Mouse (Mus musculus) intestine, embryonic 14.5 days (tissue): ENCODE results near the gene 4930452B06Rik. TPM values are rescaled to one million over a fixed set of nuclear protein-coding genes. Genes with fewer than 3 reads are reported as not detected.
A peak's percentile ranks its signal among the peaks of the same experiment; 100 is the strongest.
"Not testable (repeated sequence)": the region's sequence is repeated elsewhere in the genome, so short reads cannot be mapped to it uniquely, and the experiment has no call there.

Source experiments
- ATAC-seq: fragments of 200-750 bp; cut with Nextera tagmentation; replicated peaks from 2 replicates; pipeline ENCODE4 v1.8.0; 2017; ENCODE audit warnings: low read depth, moderate number of reproducible peaks, moderate TSS enrichment, moderate library complexity; ENCODE audit not compliant: low FRiP score, low TSS enrichment
- DNase-seq: peaks from one replicate; pipeline ENCODE4 v3.0.0-alpha.2; 2018; ENCODE audit warnings: low spot score
- H3K27ac ChIP-seq: fragments of 300-500 bp; sonication (generic); 2 replicates; pipeline ENCODE4 v1.5.1; 2014; ENCODE audit warnings: low read depth, mild to moderate bottlenecking, control low read depth
- H3K27me3 ChIP-seq: fragments of 300-500 bp; sonication (generic); replicated peaks from 2 replicates; pipeline ENCODE4 v1.6.1; 2014; ENCODE audit warnings: low read length, control low read depth; ENCODE audit not compliant: control insufficient read depth, insufficient read depth
- H3K36me3 ChIP-seq: fragments of 300-500 bp; sonication (generic); 2 replicates; pipeline ENCODE4 v1.6.1; 2014; ENCODE audit warnings: low read length, control low read depth; ENCODE audit not compliant: control insufficient read depth, insufficient read depth
- H3K4me1 ChIP-seq: fragments of 300-500 bp; sonication (generic); replicated peaks from 2 replicates; pipeline ENCODE4 v1.6.1; 2014; ENCODE audit warnings: low read length, control low read depth, mixed read lengths; ENCODE audit not compliant: control insufficient read depth, insufficient read depth
- H3K4me2 ChIP-seq: fragments of 300-500 bp; sonication (generic); 2 replicates; pipeline ENCODE4 v1.6.1; 2014; ENCODE audit warnings: low read length
- H3K4me3 ChIP-seq: fragments of 300-500 bp; sonication (generic); 2 replicates; pipeline ENCODE4 v1.5.1; 2014; ENCODE audit warnings: low read depth, low read length, control low read depth, mixed read lengths
- H3K9ac ChIP-seq: fragments of 300-500 bp; sonication (generic); 2 replicates; pipeline ENCODE4 v1.6.1; 2014; ENCODE audit warnings: mild to moderate bottlenecking, low read length
- H3K9me3 ChIP-seq: fragments of 300-500 bp; sonication (generic); 2 replicates; pipeline ENCODE4 v1.6.1; 2016; ENCODE audit warnings: low read length, control low read depth; ENCODE audit not compliant: control insufficient read depth
- WGBS: fragments of 180-500 bp; shearing (Covaris S2); extraction: QIAGEN DNeasy Blood & Tissue Kit; methylation state at CpG from one replicate; pipeline ENCODE4 v1.1.7; 2014; 5-methylcytosine and 5-hydroxymethylcytosine counted together
- polyA plus RNA-seq: library from polyadenylated mRNA; unstranded; fragments of >200 nt; fragmentation: Nextera tagmentation; extraction: Ambion mirVana; gene quantifications from 2 replicates; pipeline ENCODE4 v1.2.1, GENCODE M21; 2014

The 4930452B06Rik gene
- polyA plus RNA-seq, 1 experiment from 2014 or later: 9.4 TPM

DNA sequence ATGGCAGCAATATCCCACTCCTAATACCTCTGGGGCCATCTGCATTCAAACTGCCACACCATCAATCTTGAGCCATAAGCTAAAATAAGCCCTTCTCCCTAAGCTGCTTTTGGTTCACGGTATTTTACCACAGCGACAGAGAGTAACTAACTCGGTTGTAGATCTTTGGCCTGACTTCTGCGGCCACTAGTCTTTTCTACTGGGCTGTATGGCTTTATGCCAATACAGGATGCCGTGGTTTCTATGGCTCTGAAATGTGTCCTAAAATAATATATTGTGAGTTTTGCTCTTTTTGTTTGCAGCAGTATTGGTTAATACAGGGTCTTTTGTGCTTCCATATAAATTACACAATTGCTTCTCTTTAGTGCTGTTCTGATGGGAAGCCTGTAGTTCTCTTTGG, 37.6 kb downstream of the 4930452B06Rik start:
- no peak overlapping the region for H3K4me2 ChIP-seq
- no peaks in the 10 kb centered on the region for H3K27me3 ChIP-seq
- no peaks in the 10 kb centered on the region for H3K9me3 ChIP-seq
- WGBS: 85% methylated on average over 5 of the region's 5 CpGs
- no peak overlapping the region for H3K27ac ChIP-seq
- DNase-seq: no peak
- no peaks in the 10 kb centered on the region for H3K4me1 ChIP-seq
- H3K4me3 ChIP-seq: no peak overlapping the region
- no peak overlapping the region for H3K9ac ChIP-seq
- no peaks in the 10 kb centered on the region for H3K36me3 ChIP-seq
- no peak for ATAC-seq

DNA sequence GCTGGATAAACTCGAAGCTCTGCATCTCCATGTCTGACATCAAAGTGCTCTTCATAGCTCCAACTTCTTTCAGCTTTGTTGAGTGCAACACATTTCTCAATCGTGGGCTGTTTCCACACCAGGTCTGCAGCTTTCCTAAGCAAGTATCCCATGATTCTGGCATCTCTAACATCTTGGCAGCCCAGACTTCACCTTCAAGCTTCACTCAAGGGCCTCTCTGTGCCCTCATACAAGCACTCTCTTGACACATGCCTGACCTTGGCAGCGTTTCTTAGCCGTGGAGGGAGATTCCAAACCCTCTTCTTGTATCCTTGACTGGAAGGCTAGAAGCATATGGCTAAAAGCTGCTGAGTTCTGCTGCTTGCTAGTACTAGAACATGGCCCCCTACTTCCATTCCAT, 38.6 kb downstream of the 4930452B06Rik start:
- H3K9me3 ChIP-seq: no peaks in the 10 kb centered on the region
- no peak overlapping the region for H3K9ac ChIP-seq
- H3K4me1 ChIP-seq: no peaks in the 10 kb centered on the region
- ATAC-seq (no peak), DNase-seq (no peak)
- H3K27me3 ChIP-seq: no peaks in the 10 kb centered on the region
- H3K4me3 ChIP-seq: no peak overlapping the region
- no peaks in the 10 kb centered on the region for H3K36me3 ChIP-seq
- H3K27ac ChIP-seq: no peak overlapping the region
- 83% methylated on average over 4 of the region's 4 CpGs for WGBS
- no peak overlapping the region for H3K4me2 ChIP-seq

DNA sequence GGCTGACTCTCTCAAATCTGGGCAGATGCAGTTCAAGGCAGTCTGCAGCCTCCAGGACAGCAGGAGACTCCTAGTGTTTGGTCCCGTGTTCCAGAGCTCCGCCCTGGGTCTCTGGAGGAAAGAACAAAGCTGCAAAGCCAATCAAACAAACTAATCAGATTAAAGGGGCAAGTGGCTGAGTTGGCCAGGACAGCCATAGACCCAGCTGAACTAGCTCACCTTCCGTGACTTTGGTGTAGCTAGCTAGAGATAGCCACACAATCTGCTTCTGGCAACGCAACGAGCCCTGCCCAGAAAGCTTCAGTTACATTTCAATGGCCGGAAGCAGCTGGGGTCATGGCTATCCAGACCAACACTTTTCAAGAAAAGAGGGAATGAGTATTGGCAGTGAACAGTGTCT, 44.9 kb downstream of the 4930452B06Rik start:
- H3K4me3 ChIP-seq: no peak overlapping the region
- no peak overlapping the region for H3K9ac ChIP-seq
- 43% methylated on average over 6 of the region's 6 CpGs for WGBS
- no peaks in the 10 kb centered on the region for H3K4me1 ChIP-seq
- ATAC-seq (no peak), DNase-seq (no peak)
- no peaks in the 10 kb centered on the region for H3K27me3 ChIP-seq
- no peaks in the 10 kb centered on the region for H3K9me3 ChIP-seq
- no peak overlapping the region for H3K4me2 ChIP-seq
- H3K36me3 ChIP-seq: no peaks in the 10 kb centered on the region
- no peak overlapping the region for H3K27ac ChIP-seq

DNA sequence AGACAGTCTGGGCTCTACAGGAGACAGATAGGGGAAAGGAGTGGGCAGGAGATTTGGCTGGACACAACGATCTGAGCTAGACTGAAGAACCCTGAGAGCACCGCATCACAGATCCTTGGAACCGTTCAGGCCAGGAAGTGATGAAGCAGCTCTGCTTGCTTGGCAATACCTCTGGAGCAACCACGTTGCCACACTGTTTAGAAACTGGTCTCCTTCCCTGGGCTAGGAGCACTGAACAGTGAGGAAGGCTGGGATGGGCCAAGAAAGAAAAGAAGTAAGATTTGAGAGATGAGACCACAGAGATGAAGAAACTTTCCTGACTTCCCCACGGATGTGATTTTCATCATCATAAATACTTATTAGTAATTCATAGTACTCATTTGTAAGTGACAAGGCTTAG, 45.5 kb downstream of the 4930452B06Rik start:
- Histone ChIP-seq H3K9me3 (no peaks in the 10 kb centered on the region), H3K36me3 (no peaks in the 10 kb centered on the region), H3K27me3 (no peaks in the 10 kb centered on the region), H3K9ac (no peak overlapping the region), H3K27ac (no peak overlapping the region), H3K4me3 (no peak overlapping the region), H3K4me2 (no peak overlapping the region), H3K4me1 (no peaks in the 10 kb centered on the region)
- DNase-seq (no peak), ATAC-seq (no peak)
- 79% methylated on average over 5 of the region's 5 CpGs for WGBS

DNA sequence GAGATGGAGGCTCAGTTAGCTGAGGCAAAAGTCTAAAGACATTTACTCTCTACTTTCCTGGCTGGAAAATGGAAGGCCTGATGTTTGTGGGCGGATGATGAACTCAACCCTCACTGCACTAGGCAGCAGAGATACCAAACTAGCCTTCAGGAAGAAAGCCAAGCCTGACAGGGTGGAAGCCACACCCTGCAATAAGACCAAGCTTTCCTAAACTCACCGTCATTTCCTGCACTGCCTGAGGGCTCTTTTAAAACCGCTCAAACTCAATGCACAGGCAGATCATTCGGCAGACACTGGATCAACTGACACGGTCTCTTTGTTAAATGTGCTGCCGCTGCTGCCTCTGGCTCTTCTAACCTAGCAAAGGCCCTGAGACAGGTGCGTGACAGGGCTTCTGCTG, 50.4 kb downstream of the 4930452B06Rik start:
- ATAC-seq (no peak), DNase-seq (no peak)
- 69% methylated on average over 7 of the region's 7 CpGs for WGBS
- no peaks in the 10 kb centered on the region for H3K27me3 ChIP-seq
- H3K36me3 ChIP-seq: no peaks in the 10 kb centered on the region
- no peak overlapping the region for H3K27ac ChIP-seq
- no peak overlapping the region for H3K9ac ChIP-seq
- H3K4me3 ChIP-seq: no peak overlapping the region
- H3K4me2 ChIP-seq: no peak overlapping the region
- H3K9me3 ChIP-seq: no peaks in the 10 kb centered on the region
- no peaks in the 10 kb centered on the region for H3K4me1 ChIP-seq

DNA sequence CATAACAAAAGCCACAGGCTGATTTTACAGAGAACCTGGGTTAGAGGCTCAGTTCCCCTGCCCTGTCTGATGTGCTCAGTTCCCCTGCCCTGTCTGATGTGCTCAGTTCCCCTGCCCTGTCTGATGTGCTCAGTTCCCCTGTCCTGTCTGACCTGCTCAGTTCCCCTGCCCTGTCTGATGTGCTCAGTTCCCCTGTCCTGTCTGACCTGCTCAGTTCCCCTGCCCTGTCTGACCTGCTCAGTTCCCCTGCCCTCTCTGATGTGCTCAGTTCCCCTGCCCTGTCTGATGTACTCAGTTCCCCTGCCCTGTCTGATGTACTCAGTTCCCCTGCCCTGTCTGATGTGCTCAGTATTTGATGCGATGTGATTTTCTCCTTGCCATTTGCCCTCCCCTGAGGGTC, 51.6 kb downstream of the 4930452B06Rik start:
- not testable (repeated sequence) for H3K9ac ChIP-seq, H3K27me3 ChIP-seq, H3K9me3 ChIP-seq, H3K27ac ChIP-seq, H3K4me2 ChIP-seq, H3K4me3 ChIP-seq, H3K36me3 ChIP-seq, DNase-seq, ATAC-seq, H3K4me1 ChIP-seq
- 75% methylated on average over 1 of the region's 1 CpGs for WGBS

DNA sequence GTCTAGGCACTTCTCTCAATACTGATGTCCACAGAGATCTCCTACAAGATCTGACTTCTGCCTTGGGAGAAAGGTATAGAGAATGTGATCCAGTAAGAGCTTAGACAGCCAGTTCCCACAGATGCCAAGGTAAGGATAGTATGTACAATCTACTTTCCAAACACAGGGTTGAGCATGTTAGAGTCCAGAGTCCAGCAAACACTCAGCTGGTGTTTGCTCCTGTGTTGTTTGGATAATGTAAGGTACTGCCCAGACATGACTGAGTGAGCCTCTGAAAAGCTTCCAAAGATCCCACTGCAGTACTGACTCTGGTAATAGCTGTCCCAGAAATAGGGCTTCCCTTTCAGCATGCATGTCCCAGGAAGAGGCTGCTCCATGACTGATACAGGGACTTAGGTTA, 54.0 kb downstream of the 4930452B06Rik start:
- ATAC-seq: no peak

DNA sequence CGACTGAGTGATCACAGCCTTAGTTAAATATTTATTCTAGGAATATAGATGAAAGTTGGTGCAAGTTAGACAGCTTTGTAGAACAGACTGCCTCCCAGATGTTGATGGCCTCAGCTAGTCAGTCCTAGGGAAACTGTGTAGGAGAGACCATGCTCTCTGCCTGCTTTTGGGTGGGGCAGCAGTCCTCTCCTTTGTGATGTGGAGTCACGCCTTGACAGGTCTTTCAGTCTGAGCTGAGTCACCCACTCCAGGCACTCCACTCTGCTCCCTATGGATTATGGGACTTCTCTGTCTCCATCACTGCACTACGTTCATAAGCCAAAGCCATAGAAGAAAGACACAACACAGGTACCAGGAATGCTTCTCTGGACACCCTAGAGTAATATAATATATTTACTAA, 55.9 kb downstream of the 4930452B06Rik start:
- no peak overlapping the region for H3K27ac ChIP-seq
- no peak overlapping the region for H3K4me3 ChIP-seq
- DNase-seq (no peak), ATAC-seq (no peak)
- no peaks in the 10 kb centered on the region for H3K27me3 ChIP-seq
- no peaks in the 10 kb centered on the region for H3K4me1 ChIP-seq
- H3K36me3 ChIP-seq: no peaks in the 10 kb centered on the region
- no peak overlapping the region for H3K4me2 ChIP-seq
- H3K9ac ChIP-seq: no peak overlapping the region
- WGBS: 38% methylated on average over 3 of the region's 3 CpGs
- no peaks in the 10 kb centered on the region for H3K9me3 ChIP-seq

More for the DNA sequence above, 54.0 kb downstream of the 4930452B06Rik start:
- Histone ChIP-seq H3K27me3 (no peaks in the 10 kb centered on the region), H3K4me2 (no peak overlapping the region), H3K9ac (no peak overlapping the region), H3K27ac (no peak overlapping the region), H3K4me1 (no peaks in the 10 kb centered on the region), H3K9me3 (no peaks in the 10 kb centered on the region), H3K36me3 (no peaks in the 10 kb centered on the region), H3K4me3 (no peak overlapping the region)
- no peak for DNase-seq

DNA sequence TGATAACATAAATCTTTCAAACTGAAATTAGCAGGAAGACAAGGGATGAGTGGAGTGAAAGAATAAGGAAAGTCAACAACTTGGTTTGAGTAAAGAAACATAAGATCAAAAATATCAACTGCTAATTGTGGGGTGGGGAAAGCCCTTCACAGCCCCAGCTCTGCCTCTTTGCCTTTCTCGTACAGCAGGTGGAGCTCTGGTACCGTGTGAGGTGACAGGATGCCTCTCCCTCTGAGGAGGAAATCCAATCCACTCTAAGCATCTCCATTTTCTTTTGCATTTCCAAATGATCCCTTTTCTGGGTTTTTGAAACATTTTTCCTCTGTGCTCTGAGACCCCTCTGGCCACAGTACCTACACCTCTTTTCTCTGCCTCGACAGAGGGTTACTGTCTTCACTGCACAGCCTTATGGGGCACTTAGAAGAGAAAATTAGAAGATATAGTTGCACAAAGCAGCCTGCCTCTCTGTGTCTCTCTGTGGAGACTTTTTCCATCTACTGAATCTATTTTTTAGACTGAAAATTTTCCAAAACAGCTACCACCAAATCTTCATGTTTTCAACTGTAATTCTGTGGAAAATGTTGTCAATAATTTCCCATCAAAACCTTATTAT, 57.4 kb downstream of the 4930452B06Rik start:
- ATAC-seq: no peak
- Histone ChIP-seq H3K4me3 (no peak overlapping the region), H3K9me3 (no peaks in the 10 kb centered on the region), H3K36me3 (no peaks in the 10 kb centered on the region), H3K9ac (no peak overlapping the region), H3K4me2 (no peak overlapping the region), H3K27ac (no peak overlapping the region), H3K4me1 (no peaks in the 10 kb centered on the region), H3K27me3 (no peaks in the 10 kb centered on the region)
- peak; percentile 75 for DNase-seq
- WGBS: 12% methylated on average over 3 of the region's 3 CpGs
